Mouse (Mus musculus): ENCODE measurements around the gene Cdc6.
"Not testable (repeated sequence)": the region's sequence is repeated elsewhere in the genome, so short reads cannot be mapped to it uniquely, and the experiment has no call there.

Cdc6 gene

GRCm38 (mm10) chr11:98910415-98910814, 2.8 kb downstream of the Cdc6 start:
- DNase-seq = no peak

- DNase-seq = no peak
These were observed 3.9 kb downstream of the Cdc6 start for GRCm38 (mm10) chr11:98911498-98911897.

GRCm38 (mm10) chr11:98914196-98914595, 6.6 kb downstream of the Cdc6 start:
- DNase-seq = no peak

GRCm38 (mm10) chr11:98916376-98916775, 8.8 kb downstream of the Cdc6 start:
- not testable (repeated sequence) for DNase-seq

- no peak for DNase-seq
These were observed 9.9 kb downstream of the Cdc6 start for GRCm38 (mm10) chr11:98917428-98918005.

GRCm38 (mm10) chr11:98918231-98918630, 10.6 kb downstream of the Cdc6 start:
- DNase-seq = no peak

GRCm38 (mm10) chr11:98919009-98919408, 11.4 kb downstream of the Cdc6 start:
- DNase-seq = no peak

- DNase-seq = peak; percentile 70
These were observed 14.2 kb downstream of the Cdc6 start for GRCm38 (mm10) chr11:98921813-98922212.

- DNase-seq = peak; percentile 77
These were observed 14.7 kb downstream of the Cdc6 start for GRCm38 (mm10) chr11:98922307-98922706.

GRCm38 (mm10) chr11:98922851-98923711, 15.5 kb downstream of the Cdc6 start:
- DNase-seq = not testable (repeated sequence)

GRCm38 (mm10) chr11:98924633-98925175, 17.1 kb downstream of the Cdc6 start:
- DNase-seq = no peak

- peak; percentile 74 for DNase-seq
These were observed 17.7 kb downstream of the Cdc6 start for GRCm38 (mm10) chr11:98925265-98925721.

- peak; percentile 73 for DNase-seq
These were observed 18.3 kb downstream of the Cdc6 start for GRCm38 (mm10) chr11:98925868-98926311.

- DNase-seq = no peak
These were observed 19.0 kb downstream of the Cdc6 start for GRCm38 (mm10) chr11:98926553-98926952.

GRCm38 (mm10) chr11:98927438-98928076, 20.0 kb downstream of the Cdc6 start, which contains the start of gene Rara:
Rara (plus strand) TSS chr11:98927818.
- DNase-seq = no peak

- peak; percentile 53 for DNase-seq
These were observed 20.7 kb downstream of the Cdc6 start for GRCm38 (mm10) chr11:98928186-98928893.

- DNase-seq = no peak
These were observed 21.9 kb downstream of the Cdc6 start for GRCm38 (mm10) chr11:98929503-98929902.

- no peak for DNase-seq
These were observed 22.6 kb downstream of the Cdc6 start for GRCm38 (mm10) chr11:98930127-98930601.

GRCm38 (mm10) chr11:98930773-98931512, 23.3 kb downstream of the Cdc6 start:
- no peak for DNase-seq

GRCm38 (mm10) chr11:98931513-98932292, 24.1 kb downstream of the Cdc6 start:
- DNase-seq = no peak

Data from kidney, postnatal 14 days (tissue).